Mouse (Mus musculus): ENCODE measurements around the gene Stat1.

Gene Stat1

DNA sequence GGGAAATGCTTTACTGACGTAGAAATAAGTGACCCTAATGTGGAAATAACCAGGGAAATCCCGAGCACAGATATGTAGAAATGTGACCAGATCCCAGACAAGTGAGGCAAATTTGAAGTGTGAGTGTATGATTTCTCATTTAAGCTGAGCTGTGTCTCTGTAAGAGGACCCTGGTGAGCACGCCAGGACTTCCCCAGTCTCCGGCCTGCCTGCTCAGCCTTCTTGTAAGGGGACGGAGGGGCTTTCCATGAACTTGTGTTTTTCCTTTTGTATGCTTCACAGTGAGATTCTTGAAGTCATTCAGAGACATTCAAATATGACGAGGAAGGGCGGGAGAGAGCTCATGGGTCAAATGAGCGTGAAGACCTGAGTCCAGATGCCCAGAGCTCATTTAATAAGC lies 14.0 kb downstream of the Stat1 start:
- DNase-seq = no peak

GRCm38 (mm10) chr1:52137292-52137691 lies 18.1 kb downstream of the Stat1 start:
- DNase-seq = no peak

DNA sequence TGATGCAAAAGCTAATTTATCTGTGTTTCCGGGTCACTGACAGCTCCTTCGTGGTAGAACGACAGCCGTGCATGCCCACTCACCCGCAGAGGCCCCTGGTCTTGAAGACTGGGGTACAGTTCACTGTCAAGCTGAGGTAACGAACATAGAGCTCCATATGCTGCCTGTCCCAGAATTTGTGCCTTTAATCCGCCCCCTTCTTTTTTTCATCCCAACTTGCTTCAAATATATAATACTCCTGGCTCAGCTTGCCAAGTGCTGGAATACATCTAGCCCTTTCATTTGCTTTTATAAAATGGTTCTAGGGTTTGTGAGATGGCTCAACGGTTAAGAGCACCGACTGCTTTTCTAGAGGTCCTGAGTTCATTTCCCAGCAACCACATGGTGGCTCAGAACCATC lies 21.3 kb downstream of the Stat1 start:
- no peak for DNase-seq

DNA sequence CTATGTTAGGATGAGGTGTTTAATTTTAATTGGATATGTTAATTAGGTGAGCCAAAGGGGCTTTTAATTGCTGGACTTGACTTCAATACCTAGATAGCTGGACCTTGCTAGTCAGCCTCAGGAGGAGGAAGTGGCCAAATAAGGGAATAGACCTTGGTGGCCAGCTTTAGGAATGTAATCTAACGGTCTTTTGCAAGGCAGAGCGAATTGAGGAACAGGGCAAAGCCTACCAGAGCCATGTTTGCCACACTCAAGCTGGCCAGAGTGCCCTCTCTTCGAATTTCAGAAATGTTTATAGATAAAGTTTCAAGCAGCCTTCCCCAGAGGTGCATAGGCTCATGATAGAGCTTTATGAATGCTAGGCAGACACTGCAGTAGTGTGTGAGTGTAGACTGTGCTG lies 22.2 kb downstream of the Stat1 start:
- DNase-seq = no peak

DNA sequence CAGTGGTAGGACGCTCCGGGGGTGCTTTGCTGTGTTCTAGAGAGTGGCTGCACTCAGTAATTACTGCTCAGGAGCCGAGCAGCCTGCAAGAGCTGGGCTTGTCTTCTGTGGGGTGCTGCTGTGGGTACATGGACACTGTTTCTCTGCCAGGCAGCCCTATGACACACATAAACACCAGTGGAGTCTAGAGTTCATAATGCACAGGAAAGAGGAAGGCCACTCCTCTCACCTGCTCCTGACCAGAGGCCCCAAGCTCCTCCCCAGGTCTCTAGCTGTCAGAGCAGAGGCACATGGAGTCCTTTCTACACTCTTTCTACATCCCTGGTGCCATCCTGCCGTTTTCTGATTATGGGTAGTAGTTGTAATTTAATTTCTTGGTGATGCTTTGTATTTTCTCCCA lies 22.9 kb downstream of the Stat1 start:
- no peak for DNase-seq

- DNase-seq = no peak
Observed at GRCm38 (mm10) chr1:52143191-52143590, 24.0 kb downstream of the Stat1 start.

- DNase-seq = no peak
Observed at GRCm38 (mm10) chr1:52143596-52144156, 24.4 kb downstream of the Stat1 start.

DNA sequence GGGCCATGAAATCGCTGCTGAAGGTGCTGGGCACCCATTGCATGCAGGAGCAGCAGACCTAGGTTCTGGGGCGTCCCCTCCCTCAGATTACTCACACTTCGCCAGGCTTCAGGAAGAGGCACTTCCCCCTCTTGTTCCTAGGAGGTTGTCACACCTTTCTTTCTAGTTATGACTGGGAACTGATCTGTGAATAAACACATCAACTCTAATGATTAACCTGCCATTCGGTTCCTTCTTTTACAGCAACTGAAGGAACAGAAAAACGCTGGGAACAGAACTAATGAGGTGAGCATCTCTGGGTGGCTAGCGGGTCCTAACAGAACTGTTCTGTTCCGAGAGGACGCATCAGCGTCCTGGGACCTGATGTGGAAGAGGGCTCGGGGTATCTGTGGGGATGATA lies 25.7 kb downstream of the Stat1 start:
- DNase-seq = no peak

GRCm38 (mm10) chr1:52146214-52146970 lies 27.2 kb downstream of the Stat1 start:
- DNase-seq = peak; percentile 71 to 79

DNA sequence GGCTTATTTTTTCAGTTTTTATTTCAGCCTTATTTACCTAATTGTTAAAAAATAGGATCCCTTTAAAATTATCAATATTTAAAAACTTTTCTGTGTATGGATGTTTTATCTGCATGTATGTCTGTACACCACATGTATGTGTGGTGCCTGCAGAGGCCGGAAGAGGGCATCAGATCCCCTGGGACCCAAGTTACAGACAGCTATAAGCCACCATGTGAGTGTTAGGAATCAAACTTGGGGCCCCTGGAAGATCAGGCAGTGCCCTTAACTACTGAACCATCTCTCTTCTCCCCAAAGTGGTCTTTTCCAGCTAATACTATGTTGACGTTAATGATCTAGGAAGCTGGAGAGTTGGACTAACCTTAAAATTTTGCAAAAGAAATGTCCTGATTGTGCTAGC lies 28.2 kb downstream of the Stat1 start:
- DNase-seq = no peak

DNA sequence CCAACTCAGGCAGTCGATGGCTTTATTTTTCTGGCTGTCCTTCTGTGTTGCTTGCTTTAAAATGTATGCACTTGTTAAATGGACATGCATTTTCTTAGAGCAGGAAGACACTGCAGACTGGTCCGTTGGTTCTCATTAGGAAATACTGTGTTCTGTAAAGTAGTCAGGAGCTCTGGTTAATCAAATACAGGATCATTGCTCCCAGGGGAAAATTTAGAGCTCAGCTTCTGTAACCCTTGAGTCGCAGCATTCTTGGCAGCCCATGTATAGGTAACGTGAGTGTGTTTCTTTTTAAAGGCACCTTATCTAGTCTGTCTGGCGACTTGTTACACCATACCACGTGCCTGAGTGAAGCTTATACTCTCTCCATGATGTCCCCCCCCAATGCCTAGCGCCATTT lies 28.9 kb downstream of the Stat1 start:
- DNase-seq = no peak

- no peak for DNase-seq
Observed at GRCm38 (mm10) chr1:52148696-52149095, 29.5 kb downstream of the Stat1 start.

DNA sequence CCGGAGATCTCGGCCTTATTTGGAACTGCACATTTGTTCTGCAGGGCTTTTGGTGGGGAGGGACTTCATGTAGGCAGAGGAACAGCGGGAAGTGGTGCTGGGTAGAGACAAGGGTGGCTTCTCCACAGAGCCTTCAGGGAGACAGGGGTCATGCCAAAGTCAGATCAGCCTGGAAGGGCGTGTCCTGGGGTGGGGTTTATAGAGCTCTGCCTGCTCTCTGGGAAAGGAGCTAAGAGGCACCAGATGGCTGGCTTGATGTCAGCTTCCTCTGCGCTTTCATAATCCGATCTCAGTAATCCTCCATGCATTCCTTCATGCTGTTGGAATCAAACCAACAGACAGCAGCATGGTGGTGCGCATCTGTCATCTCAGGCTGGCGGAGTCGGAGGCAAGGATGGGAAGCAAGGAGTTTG lies 30.7 kb downstream of the Stat1 start:
- DNase-seq = peak; percentile 82 to 83

GRCm38 (mm10) chr1:52150676-52151075 lies 31.4 kb downstream of the Stat1 start:
- DNase-seq = peak; percentile 22 to 40

DNA sequence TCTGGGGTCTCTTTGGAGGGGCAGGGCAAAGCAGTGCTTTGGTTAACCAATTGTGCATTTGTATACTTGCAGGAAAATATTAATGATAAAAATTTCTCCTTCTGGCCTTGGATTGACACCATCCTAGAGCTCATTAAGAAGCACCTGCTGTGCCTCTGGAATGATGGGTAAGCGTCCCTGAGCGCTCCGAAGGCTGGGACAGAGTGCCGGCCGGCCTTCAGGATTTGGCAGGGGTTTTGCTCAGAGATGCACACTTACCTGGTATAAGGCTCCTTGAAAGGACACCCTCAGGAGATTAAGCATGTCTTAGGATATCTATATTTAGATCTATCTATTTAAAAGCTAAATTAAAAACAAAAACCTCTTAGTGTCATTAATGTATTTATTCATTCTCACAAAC lies 31.9 kb downstream of the Stat1 start:
- DNase-seq = no peak

- DNase-seq = no peak
Observed at GRCm38 (mm10) chr1:52152369-52152768, 33.1 kb downstream of the Stat1 start.

GRCm38 (mm10) chr1:52152936-52153335 lies 33.7 kb downstream of the Stat1 start:
- DNase-seq = no peak

GRCm38 (mm10) chr1:52154890-52155289 lies 35.6 kb downstream of the Stat1 start:
- DNase-seq = no peak

GRCm38 (mm10) chr1:52156351-52156750 lies 37.1 kb downstream of the Stat1 start:
- no peak for DNase-seq

DNA sequence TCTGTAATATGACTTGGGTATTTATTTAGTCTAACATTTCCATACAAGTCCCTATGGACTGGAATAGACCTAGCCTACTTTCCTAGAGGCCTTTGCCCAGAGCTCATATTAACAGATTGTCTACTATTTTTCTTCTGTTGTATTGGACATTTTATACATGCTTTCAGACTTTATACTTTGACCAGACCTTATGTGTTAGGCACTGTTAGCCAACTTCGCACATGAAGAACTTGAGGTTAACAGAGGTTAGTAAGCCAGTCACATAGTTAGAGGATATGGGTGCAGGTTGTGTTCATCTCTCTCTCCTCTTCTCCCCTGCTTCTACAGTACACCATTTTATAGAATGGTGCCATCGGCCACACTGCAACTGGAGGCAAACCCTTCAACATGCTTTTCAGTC lies 38.8 kb downstream of the Stat1 start:
- no peak for DNase-seq

GRCm38 (mm10) chr1:52158490-52159381 lies 39.5 kb downstream of the Stat1 start:
- DNase-seq = no peak

DNA sequence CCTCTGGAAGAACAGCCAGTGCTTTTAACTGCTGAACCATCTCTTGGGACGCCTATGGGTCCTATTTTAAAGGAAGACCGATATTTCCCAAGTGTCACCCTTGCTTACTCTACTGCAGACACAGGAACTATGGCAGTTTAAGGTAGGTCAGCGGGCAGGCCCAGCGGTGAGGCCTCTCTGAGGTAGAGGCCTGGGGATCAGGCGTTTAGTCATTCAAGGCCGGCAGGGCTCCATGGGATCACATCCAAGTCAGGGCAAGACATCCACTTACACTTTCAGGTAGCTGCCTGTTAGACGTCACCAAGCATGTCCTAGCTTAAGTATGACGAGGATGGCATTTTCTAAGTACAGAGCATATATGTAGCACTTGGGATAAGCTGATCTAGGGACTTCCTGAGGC lies 41.9 kb downstream of the Stat1 start:
- no peak for DNase-seq

GRCm38 (mm10) chr1:52163707-52164457 lies 44.6 kb downstream of the Stat1 start:
- DNase-seq = no peak
